Mouse (Mus musculus) cerebellum, adult 11-12 months (tissue): ENCODE measurements at regions not wholly inside any gene's neighbourhood (a gene's known extent, or its start where the extent isn't known, plus 50 kb on each side); places are given as distances from the start of the nearest gene placed in this dataset.

Source experiments
- DNase-seq: peaks from one replicate; pipeline ENCODE4 v3.0.0; 2022

DNA sequence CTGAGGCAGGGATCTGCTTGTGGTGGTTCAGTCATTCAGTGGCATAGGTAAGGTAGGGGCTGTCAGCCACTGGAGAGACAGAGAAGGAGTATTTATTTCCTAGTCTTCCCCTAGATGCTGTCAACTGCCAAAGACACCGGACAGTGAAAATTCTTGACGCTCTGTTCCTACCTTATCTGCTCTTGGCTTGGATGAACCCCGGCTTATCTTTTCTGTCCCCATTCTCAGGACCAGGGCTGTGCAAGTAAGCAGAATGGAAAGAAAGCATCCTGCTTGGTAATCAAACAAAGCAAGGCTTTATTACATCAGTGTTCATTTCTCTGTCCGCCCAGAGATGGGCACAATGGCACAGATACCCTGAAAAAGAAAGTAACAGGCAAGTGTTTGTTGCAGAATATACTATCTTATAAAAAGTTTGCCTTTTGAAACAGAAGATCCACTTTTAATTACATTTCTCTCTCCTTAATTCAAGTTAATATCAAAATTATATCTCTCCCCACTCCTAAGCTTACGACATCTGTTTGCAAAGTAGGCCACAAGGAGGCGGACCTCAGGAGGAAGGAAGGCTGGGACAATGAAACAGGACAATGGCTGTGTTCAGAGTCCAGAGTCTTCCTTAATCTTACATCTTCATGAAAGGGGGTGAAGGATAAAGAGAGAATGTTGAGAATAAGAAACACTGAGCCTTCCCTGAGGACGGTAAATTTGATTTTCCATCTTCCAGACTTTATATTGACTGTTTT lies 316.8 kb upstream of the Ubash3b start:
- DNase-seq, result no peak

DNA sequence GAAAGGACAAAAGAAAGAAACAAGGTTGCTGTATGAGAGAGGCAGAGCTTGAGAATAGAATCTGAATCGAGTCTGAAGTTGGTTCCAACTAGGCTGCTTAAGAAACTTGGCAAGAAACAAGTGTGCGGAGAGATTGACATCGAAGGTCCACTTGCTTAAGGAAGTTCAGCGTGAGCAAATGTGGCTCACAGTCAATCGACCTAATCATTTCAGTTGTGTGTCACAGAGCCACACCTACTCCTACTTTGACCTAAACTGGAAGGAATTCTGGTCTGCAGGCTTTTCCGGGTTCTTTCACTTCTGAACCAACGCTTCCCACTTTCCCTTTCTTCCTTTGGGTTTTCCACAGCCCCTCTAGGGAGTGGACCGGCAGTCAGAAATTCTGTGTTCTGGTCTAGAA lies 313.8 kb upstream of the Ubash3b start:
- DNase-seq, result no peak

DNA sequence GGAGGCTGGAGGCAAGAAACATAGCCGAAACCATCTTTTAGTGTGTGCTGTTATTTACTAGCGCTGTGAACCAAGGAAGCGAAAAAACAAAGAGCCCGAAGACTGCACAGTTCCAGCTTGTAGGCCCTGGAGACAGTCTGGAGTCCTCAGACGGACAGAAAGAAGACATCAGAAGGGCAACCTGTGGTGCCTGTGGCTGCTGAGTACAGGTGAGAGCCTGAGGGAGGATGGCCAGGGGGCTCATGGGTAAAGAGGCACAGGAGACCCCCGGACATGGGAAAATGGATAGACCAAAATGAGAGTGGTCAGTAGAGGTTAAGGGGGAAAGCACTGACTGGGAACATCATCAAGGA lies 313.4 kb upstream of the Ubash3b start:
- DNase-seq, result no peak

DNA sequence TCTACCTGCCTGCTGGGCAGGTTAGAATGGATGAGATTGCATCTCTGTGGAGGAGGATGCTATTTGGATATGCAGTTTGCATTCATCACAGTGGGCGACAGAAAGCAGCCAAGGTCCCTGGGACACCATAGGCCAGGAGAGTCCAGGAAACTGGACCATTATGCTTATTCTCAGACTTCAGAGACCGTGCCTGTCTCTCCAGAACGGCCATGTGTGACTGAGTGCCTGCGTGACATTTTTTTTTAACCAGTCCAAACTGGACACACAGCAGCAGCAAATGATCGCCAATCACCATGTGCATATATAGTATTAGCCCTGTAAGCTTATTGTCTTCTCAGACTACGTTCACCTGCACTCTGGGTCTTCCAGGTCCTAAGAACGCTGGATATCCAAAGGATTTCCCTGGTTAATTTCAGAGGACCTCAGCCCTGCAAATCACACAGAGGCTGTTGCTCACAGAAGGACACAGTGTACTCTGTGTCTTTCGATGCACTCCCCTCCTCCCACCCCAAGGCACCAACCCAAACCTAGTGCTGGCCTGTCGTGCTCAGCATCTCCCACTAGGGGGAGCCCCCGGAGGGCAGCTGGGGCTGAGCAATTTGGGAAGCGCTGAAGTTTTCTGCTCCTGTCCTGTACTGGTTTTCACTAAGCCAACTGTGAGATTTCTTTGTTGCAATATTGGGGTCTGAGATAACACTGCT lies 312.9 kb upstream of the Ubash3b start:
- peak; percentile 56 for DNase-seq

DNA sequence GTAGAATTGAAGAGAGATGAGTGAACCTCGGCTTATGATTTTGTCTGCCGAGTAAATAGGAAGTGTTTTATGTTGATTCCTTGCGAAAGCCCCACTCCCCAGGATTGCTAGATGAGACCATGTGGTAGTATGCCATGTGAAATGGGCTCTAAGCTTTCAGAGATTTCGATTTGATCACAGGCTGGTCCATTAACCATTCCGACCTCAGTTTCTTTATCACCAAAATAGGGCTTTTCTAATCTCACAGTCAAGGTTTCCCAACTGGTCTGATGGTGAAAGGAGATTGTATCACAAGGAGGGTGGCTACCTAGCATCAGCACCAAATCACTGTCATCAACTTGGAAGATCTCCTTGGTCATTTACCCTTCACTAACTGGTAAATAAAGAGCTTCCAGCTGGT lies 312.0 kb upstream of the Ubash3b start:
- no peak for DNase-seq

DNA sequence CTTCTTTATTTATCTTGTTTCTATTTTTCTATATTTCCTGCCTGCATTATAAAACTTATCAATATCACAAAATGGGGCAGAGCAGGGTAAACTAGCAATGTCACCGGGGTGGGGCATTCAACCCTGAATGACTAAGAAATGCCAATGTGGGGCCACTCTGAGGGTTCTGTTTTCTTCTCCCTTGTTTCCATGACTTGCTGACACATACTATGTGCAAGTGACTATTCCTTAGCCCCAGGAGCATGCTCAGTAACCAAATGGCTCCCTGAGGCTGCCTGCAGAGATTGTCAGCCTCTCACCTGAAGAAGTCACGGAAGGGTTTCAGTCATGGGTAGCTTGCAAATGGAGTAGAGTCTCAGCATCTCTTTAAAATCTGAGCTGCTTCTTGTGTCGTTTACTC lies 309.8 kb upstream of the Ubash3b start:
- no peak for DNase-seq

DNA sequence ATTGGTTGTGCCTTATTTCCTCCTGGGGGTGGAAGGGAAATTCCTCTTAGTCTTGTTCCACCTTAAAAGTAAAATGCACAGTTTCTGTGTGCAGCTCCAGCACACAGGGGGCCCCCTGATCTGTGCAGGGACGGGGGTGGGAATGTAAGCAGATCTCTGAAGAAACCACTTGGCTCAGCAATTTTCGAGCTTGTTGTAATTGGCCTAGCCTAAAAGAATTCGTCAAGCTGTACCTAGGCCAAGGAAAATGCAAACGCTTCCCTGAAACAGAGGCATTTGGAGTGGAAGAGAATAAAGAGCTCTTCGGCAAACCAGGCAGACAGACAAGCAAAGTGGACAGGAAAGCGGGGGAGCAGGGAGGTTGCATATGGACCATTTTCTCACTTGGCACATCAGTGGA lies 308.5 kb upstream of the Ubash3b start:
- no peak for DNase-seq

DNA sequence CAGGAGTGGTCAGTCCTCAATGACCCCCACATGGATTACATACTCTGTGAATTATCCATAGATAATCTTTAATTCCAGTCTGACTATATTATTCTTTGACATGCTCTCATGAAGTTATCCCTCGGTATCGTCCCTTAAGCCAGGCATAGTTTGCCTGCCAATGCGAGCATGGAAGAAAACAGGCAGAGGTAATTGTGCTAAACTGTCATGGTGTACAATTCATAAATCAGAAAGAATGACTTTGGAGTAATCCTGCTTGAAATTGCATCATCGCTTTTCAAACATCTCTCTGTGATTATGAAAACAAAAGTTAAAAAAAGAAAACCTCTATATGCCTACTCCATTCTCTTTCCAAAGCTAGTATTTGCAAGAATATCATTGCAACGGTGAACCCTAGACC lies 307.9 kb upstream of the Ubash3b start:
- no peak for DNase-seq

DNA sequence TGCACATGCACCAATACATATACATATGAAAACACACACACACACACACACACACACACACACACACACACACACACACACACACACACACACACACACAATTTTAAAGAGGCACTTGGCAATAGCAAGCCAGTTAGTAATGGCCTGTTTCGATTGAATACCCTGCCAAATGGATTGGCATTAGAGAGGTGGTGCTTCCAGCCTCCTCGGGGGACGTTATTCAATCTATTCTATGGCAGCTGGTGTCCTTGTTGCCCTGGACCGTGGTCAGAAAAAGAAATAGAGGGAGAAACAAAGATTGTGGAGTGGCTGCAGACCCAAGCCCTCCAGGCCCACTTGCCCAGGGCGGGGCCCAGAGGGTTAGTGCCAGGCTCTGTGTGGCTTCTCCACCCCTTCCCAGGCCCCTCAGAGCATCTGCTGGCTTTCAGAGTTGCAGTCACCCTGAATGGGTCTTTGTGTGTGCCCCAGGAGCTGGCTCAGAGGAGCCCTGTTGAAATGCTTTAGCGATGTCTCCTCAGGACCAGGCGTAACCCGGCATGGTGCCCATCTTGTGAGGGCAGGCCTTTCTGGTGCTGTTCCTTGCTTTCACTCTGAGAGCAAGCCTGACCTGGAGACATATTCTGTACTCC lies 302.7 kb upstream of the Ubash3b start:
- DNase-seq, result peak; percentile 66

DNA sequence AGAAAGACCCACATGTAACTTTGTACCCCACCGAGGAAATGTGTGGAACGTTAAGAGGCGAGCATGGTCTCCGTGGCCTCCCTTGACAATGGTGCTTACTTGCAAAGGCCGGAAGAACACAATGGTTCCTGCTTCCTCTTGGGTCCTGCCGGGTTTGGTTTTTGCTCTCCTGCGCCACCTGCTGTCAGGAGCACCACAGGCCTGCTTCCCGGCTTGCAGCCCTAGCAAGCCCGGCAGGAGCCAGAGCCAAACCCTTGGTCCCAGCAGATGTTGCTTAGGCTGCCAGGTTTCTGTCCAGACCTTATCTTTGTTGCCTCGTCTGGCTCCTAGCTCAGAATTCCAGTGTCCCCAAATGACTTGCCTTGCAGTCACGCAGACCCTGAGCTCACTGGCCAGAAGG lies 300.2 kb upstream of the Ubash3b start:
- DNase-seq, result peak; percentile 69

DNA sequence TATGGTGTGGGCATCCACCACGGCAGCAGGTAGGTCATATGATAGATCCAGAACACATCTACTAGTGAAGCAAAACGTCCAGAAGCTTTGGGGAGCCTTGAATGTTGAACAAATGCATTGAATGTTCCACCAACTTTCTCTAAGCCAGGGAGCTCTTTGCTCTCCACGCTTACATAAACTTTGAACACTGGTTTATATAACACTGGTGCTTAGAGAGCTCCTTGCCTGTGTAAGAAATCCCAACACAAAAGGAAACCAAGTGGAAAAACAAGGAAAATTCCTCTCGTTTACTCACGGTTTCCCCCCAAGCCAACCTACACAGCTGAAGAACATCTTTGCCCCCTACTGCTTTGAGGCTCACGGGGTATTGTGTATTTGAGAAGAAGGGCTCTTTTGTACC lies 299.2 kb upstream of the Ubash3b start:
- no peak for DNase-seq

DNA sequence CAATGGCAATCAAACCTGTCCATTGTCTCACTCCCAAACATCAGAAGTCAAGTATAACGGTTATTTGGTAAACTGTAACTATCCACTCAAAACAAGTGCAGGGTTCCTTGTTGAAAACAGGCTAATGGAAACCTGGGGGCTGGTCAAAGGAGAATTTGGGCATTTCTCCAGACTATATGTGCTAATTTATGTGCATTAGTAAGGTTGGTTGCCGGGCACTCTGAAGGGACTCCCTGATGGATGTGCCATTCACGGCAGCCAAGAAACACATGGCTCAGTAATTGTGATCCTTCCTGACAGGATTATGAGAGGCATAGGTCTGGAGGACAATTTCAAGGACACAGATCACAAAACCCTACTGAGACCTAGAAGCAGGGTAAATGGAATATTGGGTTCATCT lies 295.5 kb upstream of the Ubash3b start:
- no peak for DNase-seq

DNA sequence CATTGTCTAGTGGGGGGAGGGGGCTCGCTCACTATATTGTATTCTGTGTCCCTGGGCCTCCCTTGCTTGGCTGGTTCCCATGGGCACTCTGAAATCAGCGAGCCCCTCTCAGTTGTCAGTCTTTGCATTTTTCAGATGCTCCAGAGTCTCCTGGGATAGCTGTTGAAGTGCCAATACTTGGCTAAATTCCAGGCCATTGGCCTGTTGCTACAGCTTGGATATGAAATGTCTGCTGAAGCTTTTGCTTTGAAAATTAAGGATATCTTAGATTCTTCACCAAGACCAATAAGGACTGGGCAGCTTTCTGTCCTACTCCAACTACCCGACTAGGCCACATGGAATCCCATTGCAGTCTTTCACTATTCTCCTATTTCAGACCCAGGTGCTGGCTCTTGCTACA lies 290.2 kb upstream of the Ubash3b start:
- no peak for DNase-seq

DNA sequence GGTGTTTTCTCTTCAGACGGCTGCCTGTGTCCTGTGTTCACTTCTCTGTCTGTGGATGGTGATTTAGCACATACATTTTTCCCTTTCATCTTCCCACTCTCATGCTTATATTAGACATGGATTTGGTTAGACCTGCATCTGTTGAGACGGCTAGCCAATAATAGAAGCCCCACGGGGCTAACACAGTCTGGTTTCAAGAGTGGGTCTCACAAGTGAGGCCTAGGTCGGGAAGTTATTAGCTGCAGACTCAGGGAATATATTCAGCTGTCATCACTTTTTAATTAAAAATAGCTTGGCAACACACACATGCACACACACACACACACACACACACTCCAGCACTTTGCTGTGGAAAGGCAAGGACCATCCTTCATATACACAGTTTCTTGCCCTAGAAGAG lies 287.7 kb upstream of the Ubash3b start:
- DNase-seq, result no peak

DNA sequence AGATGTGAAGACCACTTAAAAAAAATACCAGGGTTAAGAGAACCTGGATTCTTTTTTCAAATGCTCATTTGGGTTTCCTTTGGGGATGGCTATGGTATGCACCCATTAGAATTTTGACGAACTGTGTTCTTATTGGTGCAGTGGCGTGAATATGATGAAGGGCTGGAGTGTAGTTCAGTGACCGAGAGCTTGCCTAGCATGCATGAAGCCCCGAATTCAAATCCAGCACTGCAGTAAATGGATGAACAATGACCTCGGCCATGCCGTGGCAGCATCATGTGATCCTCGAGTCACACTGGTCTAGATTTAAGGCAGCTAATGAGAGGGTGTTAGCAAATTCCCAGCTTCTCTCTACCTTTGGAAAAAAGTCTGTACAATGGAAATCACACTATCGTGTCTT lies 286.4 kb upstream of the Ubash3b start:
- no peak for DNase-seq

DNA sequence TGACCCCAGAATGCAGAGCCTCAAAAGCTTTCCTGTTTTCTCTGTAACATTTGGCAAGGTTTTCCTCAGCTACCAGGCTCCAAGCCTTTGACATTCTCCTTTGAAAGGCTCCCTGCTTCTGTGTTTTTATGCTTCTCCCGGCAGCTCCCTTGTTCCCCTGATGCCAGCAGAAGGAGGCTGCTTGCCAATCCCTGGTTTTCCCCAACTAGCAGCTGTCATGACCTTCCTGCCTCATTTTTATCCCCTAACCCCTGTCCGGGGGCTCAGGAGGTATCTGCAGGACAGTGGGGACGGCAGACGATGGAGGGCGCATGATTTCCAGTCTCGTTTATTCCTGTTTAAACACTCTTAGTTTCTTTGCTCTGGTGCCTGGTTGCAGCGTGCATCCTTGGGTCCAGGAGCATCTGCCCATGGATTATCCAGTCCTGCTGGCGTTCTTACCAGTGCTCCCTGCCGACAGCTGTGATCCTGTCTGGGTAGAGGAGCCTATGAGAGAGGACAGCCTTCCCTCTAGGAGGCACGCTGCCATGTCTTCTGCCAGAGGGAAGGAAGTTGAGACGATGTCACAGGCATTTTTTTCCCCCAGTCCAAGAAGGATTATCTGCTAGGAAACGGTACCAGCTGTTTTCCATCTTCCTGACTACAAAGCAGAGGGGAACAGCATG lies 285.8 kb upstream of the Ubash3b start:
- peak; percentile 28 for DNase-seq

DNA sequence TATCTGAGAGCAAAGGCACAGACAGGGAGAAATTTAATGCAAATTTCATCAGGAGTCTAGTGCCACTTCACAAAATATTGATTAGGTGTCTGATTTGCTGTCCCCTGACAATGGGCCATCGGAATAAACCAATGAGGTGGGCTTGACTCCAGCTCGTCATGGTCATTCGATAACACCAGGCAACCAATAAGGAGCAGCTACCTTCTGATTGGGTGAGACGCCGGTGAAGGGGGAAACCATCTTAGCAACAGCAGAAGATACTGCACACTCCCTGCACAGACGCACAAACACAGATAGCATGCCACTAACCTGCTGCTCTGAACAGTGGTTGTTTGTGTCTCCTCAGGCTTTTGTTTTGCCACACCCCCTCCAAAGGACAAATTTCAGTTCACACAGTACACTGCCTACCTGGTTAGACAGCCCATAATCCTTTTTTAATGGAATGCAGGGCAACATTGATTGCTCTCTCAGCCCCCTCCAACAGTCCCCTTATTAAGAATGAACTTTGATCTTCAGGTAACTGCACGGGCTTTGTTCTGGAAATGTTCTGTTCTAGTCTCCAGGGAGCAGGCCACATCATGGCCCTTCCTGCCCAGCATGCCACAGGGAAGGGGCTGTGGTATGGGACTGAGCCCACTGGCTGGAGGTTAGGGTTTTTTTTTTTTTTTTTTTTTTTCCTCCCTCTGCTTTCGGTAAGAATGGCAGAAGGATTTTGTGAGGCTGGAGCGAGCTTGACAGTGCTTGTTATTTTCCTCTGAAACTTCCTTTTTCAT lies 285.1 kb upstream of the Ubash3b start:
- peak; percentile 15 for DNase-seq

DNA sequence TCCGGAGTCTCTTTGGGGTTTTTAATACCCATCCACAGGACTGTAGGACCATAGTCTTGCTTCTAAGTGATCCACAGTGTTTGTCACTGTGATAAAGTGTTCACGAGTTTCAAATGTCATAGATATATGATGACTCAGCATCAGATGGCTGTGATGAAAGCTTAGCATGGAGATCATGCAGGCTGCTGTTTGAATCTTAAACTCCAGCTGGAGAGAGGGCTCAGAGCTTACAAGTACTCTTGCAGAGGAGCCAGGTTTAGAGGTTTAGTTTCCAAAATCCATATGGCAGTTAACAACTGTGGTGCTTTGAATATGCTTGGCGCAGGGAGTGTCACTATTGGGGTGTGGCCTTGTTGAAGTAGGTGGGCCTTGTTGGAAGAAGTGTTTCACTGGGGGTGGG lies 280.9 kb upstream of the Ubash3b start:
- DNase-seq, result no peak

DNA sequence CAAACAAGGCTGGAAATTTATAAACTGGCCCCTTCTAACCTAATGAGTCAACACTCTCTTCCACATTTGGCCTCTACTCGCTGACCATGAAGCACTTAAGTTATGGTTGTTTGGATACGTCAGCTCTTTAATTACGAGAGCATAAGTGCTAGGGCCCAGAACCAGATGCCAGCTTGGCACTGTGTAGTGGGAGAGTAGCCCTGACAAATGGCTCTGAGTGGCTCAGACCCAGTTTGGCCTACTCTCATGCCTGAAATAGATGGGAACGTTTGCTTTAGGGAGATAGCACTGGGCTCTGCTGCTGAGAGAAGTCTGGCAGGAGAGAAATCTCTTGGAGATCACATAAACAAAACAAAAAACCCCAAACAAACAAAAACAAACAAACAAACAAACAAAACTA lies 278.5 kb upstream of the Ubash3b start:
- peak; percentile 74 for DNase-seq

DNA sequence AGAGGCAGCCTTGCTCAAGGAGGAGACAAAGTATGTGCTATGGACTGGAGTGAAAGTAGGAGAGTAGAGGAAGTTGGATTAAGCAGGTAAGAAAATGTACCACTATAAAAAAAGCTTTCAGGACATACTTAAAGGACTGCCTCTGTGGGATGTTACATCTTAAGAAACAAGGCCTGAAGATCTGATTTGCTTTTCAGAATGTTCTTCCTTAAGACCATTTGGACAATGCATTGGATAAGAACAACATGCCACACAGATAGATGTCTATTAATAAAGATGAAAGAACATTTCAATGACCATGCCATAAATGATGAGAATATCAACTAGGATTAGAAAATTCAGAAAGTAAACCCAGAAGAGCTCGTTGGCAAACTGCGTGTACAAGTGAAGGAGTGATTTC lies 276.6 kb upstream of the Ubash3b start:
- DNase-seq, result no peak

DNA sequence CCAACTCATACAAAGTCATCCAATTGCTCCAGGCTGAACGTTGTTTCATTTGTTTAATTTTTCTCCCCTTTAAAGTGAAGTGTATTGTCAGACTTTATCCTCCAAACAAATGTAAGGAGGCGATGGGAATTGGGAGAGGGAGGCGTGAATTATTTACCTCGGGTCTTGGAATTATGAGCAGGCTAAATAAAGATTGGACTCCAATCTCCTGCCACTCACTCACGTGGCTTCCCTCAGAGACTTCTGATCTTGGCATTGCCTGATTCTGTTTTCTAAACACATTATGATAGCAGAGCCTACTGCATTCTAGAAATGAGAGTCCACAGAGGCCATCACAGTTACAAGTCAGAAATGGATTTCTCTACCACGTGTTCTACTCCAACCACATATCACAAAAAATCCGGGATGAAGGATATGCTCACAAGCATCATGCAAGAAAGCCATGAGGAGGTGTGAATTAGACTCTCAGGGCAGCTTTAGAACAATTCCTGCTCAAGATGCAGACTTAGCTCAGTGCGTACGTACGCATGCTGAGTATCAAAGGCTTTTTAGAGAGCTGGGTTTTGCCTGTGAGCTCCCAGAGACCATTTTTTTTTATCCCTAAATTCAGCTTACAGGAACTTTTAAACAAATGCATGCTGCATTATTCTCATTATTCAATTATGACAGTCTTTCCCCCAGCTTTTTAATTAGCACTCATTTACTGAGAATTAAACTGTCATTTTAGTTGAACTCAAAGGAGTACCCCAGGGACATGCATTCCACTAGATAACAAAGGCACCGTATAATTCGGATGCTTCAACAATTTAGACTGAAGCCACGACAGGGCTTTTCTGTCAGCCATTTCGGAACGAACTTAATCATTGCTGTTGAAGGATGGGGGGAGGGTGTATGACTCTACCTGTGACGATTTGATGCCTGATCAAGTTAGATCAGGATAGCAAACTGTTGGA lies 269.2 kb upstream of the Ubash3b start:
- no peak for DNase-seq
